Comparison of ENCODE assay signal across 8 mouse cellular contexts in genomic region chr15:78899409-78899739, GRCm38 (mm10). TPM values are rescaled to one million over a fixed set of nuclear protein-coding genes. Genes with fewer than 3 reads are reported as not detected.
DNase-seq lines count a peak whose midpoint lies in the region; ATAC-seq and TF ChIP-seq lines count a peak whose summit lies in the region.

Gm49510 (plus strand) TSS chr15:78899667.

- 2% methylated on average over 17 of the region's 20 CpGs for WGBS in lung, postnatal 0 days
- 4% methylated on average over 17 of the region's 20 CpGs for WGBS in forebrain, embryonic 12.5 days
- WGBS in limb, embryonic 14.5 days, result under 1% methylated on average over 19 of the region's 20 CpGs
- 2% methylated on average over 20 of the region's 20 CpGs for WGBS in stomach, embryonic 14.5 days

- no peaks in the 10 kb centered on the region for H3K9me3 ChIP-seq in lung, postnatal 0 days (ENCODE audit: low read length)
- H3K9me3 ChIP-seq in forebrain, embryonic 12.5 days, result no peaks in the 10 kb centered on the region
- no peaks in the 10 kb centered on the region for H3K9me3 ChIP-seq in limb, embryonic 14.5 days (ENCODE audit: control insufficient read depth, low read length)
- no peaks in the 10 kb centered on the region for H3K9me3 ChIP-seq in stomach, embryonic 14.5 days (ENCODE audit: control insufficient read depth, low read depth, low read length)

- peak within 1 kb of the TSS; percentile 58 for H3K9ac ChIP-seq in lung, postnatal 0 days (replicated peaks; ENCODE audit: low read depth)
- peak within 1 kb of the TSS; percentile 68 for H3K9ac ChIP-seq in forebrain, embryonic 12.5 days
- H3K9ac ChIP-seq in limb, embryonic 14.5 days (ENCODE audit: low read depth, low read length, severe bottlenecking), result peak within 1 kb of the TSS; percentile 64
- peak within 1 kb of the TSS; percentile 67 for H3K9ac ChIP-seq in stomach, embryonic 14.5 days (replicated peaks; ENCODE audit: low read depth, low read length)

- no peak for ATAC-seq in lung, postnatal 0 days
- ATAC-seq in forebrain, embryonic 12.5 days (ENCODE audit: low FRiP score), result no peak
- no peak for ATAC-seq in limb, embryonic 14.5 days (ENCODE audit: low FRiP score, low read depth)
- ATAC-seq in stomach, embryonic 14.5 days (ENCODE audit: insufficient number of reproducible peaks, insufficient read depth, low FRiP score, low read depth), result no peak

- H3K27me3 ChIP-seq in lung, postnatal 0 days (replicated peaks; ENCODE audit: insufficient read depth, low read length), result no peaks in the 10 kb centered on the region
- peaks cover 37% of the 10 kb centered on the region for H3K27me3 ChIP-seq in forebrain, embryonic 12.5 days
- no peaks in the 10 kb centered on the region for H3K27me3 ChIP-seq in limb, embryonic 14.5 days (ENCODE audit: control insufficient read depth, insufficient read depth, low read length)
- no peaks in the 10 kb centered on the region for H3K27me3 ChIP-seq in stomach, embryonic 14.5 days (ENCODE audit: control insufficient read depth, insufficient read depth, low read length)

- peak within 1 kb of the TSS; percentile 69 for H3K4me3 ChIP-seq in lung, postnatal 0 days (ENCODE audit: low read depth, low read length)
- peak within 1 kb of the TSS; percentile 57 for H3K4me3 ChIP-seq in forebrain, embryonic 12.5 days (replicated peaks)
- peak within 1 kb of the TSS; percentile 61 for H3K4me3 ChIP-seq in limb, embryonic 14.5 days (replicated peaks; ENCODE audit: low read length)
- peak within 1 kb of the TSS; percentile 67 for H3K4me3 ChIP-seq in stomach, embryonic 14.5 days (ENCODE audit: low read depth, low read length)

- peaks cover 4% of the 10 kb centered on the region; the same call in 1 of the 2 replicates for H3K36me3 ChIP-seq in lung, postnatal 0 days (ENCODE audit: insufficient read depth, low read length)
- H3K36me3 ChIP-seq in forebrain, embryonic 12.5 days (replicated peaks), result 0 out of 2 replicates have a peak, but pooled peaks cover 3% of the 10 kb centered on the region
- H3K36me3 ChIP-seq in limb, embryonic 14.5 days (ENCODE audit: control insufficient read depth, insufficient read depth, low read length), result peaks cover 30% of the 10 kb centered on the region
- H3K36me3 ChIP-seq in stomach, embryonic 14.5 days (ENCODE audit: control insufficient read depth, insufficient read depth, low read length), result peaks cover 17% of the 10 kb centered on the region; the same call in 1 of the 2 replicates

- H3K4me2 ChIP-seq in lung, postnatal 0 days (replicated peaks; ENCODE audit: low read depth, low read length), result peak within 1 kb of the TSS; percentile 91
- peak within 1 kb of the TSS; percentile 95 for H3K4me2 ChIP-seq in forebrain, embryonic 12.5 days
- peak within 1 kb of the TSS; percentile 82 for H3K4me2 ChIP-seq in limb, embryonic 14.5 days (replicated peaks; ENCODE audit: low read depth, low read length, severe bottlenecking)
- H3K4me2 ChIP-seq in stomach, embryonic 14.5 days (replicated peaks; ENCODE audit: low read depth, low read length), result peak within 1 kb of the TSS; percentile 67

- H3K27ac ChIP-seq in lung, postnatal 0 days (ENCODE audit: low read length), result peak within 1 kb of the TSS; percentile 62
- no peak within 1 kb of the TSS; the same call in 1 of the 2 replicates for H3K27ac ChIP-seq in forebrain, embryonic 12.5 days
- H3K27ac ChIP-seq in limb, embryonic 14.5 days (replicated peaks; ENCODE audit: low read depth, low read length), result peak within 1 kb of the TSS; percentile 23
- peak within 1 kb of the TSS; percentile 82 for H3K27ac ChIP-seq in stomach, embryonic 14.5 days (ENCODE audit: low read length)

- H3K4me1 ChIP-seq in lung, postnatal 0 days (ENCODE audit: insufficient read depth, low read depth, low read length), result peaks cover 23% of the 10 kb centered on the region
- peaks cover 27% of the 10 kb centered on the region for H3K4me1 ChIP-seq in forebrain, embryonic 12.5 days
- peaks cover 28% of the 10 kb centered on the region for H3K4me1 ChIP-seq in limb, embryonic 14.5 days (ENCODE audit: control insufficient read depth, insufficient read depth, low read length)
- H3K4me1 ChIP-seq in stomach, embryonic 14.5 days (ENCODE audit: control insufficient read depth, insufficient read depth, low read length), result peaks cover 46% of the 10 kb centered on the region

- DNase-seq in lung, postnatal 0 days (ENCODE audit: low spot score), result no peak
- no peak for DNase-seq in lung, postnatal 25 days (ENCODE audit: low spot score)
- no peak for DNase-seq in limb, embryonic 14.5 days (ENCODE audit: low spot score)
- DNase-seq in adrenal gland, adult (ENCODE audit: inconsistent age in 2 of 2, low spot score in 1 of 2), result no peak
- DNase-seq in embryo, embryonic 11 days, result no peak
- no peak for DNase-seq in embryo, embryonic 10.5 days (ENCODE audit: low spot score)

- TF ChIP-seq EP300 in lung, postnatal 0 days (IDR thresholded peaks at IDR 0.05), result no peak

- no peak for TF ChIP-seq POLR2A in limb, embryonic 14.5 days (IDR thresholded peaks at IDR 0.05; ENCODE audit: borderline replicate concordance, extremely low read depth, insufficient read depth, insufficient read length)

- TF ChIP-seq CTCF in lung, postnatal 0 days (IDR thresholded peaks at IDR 0.05), result no peak

RNA-seq across cellular contexts. Expression of gene Gm49510, which starts in this region (rescaled TPM):
- 0.10 and 0.42 TPM in 2 replicates for polyA plus RNA-seq in lung, postnatal 0 days (2015; fragmentation: Nextera tagmentation; extraction: Ambion mirVana)
- polyA plus RNA-seq in forebrain, embryonic 12.5 days (2016; fragmentation: Nextera tagmentation; extraction: Ambion mirVana), result 0.18 TPM in 1 of 2 replicates, not detected in the other
- 0.19 and 0.20 TPM in 2 replicates for polyA plus RNA-seq in limb, embryonic 14.5 days (2012; rRNA removed)
- 0.92 and 1.5 TPM in 2 replicates for polyA plus RNA-seq in limb, embryonic 14.5 days (2014; fragmentation: Nextera tagmentation; extraction: Ambion mirVana)
- 0.21 TPM in 1 of 2 replicates, not detected in the other for polyA plus RNA-seq in stomach, embryonic 14.5 days (2014; fragmentation: Nextera tagmentation; extraction: Ambion mirVana)
